Mouse (Mus musculus): ENCODE measurements around the gene Polr3b.

The Polr3b gene

GRCm38 (mm10) chr10:84711940-84712339, 89.8 kb downstream of the Polr3b start:
- DNase-seq: no peak

- no peak for DNase-seq
Observed at GRCm38 (mm10) chr10:84712532-84712931, 90.4 kb downstream of the Polr3b start.

GRCm38 (mm10) chr10:84713043-84713442, 91.0 kb downstream of the Polr3b start:
- no peak for DNase-seq

GRCm38 (mm10) chr10:84715639-84716038, 93.5 kb downstream of the Polr3b start:
- DNase-seq: no peak

- DNase-seq: no peak
Observed at GRCm38 (mm10) chr10:84716581-84716980, 94.5 kb downstream of the Polr3b start.

GRCm38 (mm10) chr10:84722711-84723110, 100.6 kb downstream of the Polr3b start:
- no peak for DNase-seq

- DNase-seq: no peak
Observed at GRCm38 (mm10) chr10:84727005-84727404, 104.9 kb downstream of the Polr3b start.

- no peak for DNase-seq
Observed at GRCm38 (mm10) chr10:84727760-84728159, 105.7 kb downstream of the Polr3b start.

- no peak for DNase-seq
Observed at GRCm38 (mm10) chr10:84730078-84730477, 108.0 kb downstream of the Polr3b start.

- DNase-seq: no peak
Observed at GRCm38 (mm10) chr10:84730956-84731355, 108.9 kb downstream of the Polr3b start.

- no peak for DNase-seq
Observed at GRCm38 (mm10) chr10:84733511-84733910, 111.4 kb downstream of the Polr3b start.

GRCm38 (mm10) chr10:84754851-84755785, 133.0 kb downstream of the Polr3b start:
- DNase-seq: no peak

- no peak for DNase-seq
Observed at GRCm38 (mm10) chr10:84755786-84756203, 133.7 kb downstream of the Polr3b start, which contains the start of gene Rfx4. Gene Rfx4 (plus strand): TSS chr10:84756062.

GRCm38 (mm10) chr10:84756435-84757095, 134.5 kb downstream of the Polr3b start:
- no peak for DNase-seq

GRCm38 (mm10) chr10:84757426-84758199, 135.5 kb downstream of the Polr3b start:
- DNase-seq: no peak

- no peak for DNase-seq
Observed at GRCm38 (mm10) chr10:84758200-84758468, 136.0 kb downstream of the Polr3b start.

- no peak for DNase-seq
Observed at GRCm38 (mm10) chr10:84758483-84759431, 136.7 kb downstream of the Polr3b start.

GRCm38 (mm10) chr10:84759511-84760117, 137.5 kb downstream of the Polr3b start:
- DNase-seq: no peak

- DNase-seq: no peak
Observed at GRCm38 (mm10) chr10:84760118-84761111, 138.3 kb downstream of the Polr3b start.

GRCm38 (mm10) chr10:84768766-84769165, 146.7 kb downstream of the Polr3b start:
- no peak for DNase-seq
